Mouse (Mus musculus): Measurements from ENCODE around the gene Gm16503. TPM values are rescaled to one million over a fixed set of nuclear protein-coding genes. Genes with fewer than 3 reads are reported as not detected.
"Not testable (repeated sequence)": the region's sequence is repeated elsewhere in the genome, so short reads cannot be mapped to it uniquely, and the experiment has no call there.

Gene Gm16503
- total RNA-seq (2014; fragmentation: Nextera tagmentation): 0.26 and 2.7 TPM in 2 replicates
- total RNA-seq (2017): 0.13 and 0.36 TPM in 2 replicates

DNA sequence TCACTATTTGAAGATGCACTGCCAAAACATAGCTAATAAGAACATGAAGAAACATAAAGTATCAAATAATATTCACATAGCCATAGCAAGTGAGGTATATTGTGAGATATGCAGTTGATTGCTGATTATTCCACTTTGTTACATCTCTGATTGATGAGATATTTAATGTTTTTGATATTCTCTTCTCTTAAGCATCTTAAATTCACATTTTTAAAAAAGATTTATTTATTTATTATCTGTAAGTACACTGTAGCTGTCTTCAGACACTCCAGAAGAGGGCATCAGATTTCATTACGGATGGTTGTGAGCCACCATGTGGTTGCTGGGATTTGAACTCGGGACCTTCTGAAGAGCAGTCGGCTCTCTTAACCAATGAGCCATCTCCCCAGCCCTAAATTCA, at the start of gene Gm16503:
TSS of gene Gm16503 (plus strand) at position 301 of the 400 bp plus-strand sequence.
- not testable (repeated sequence) for ATAC-seq (replicated peaks; ENCODE audit: poor library complexity, severe bottlenecking)

DNA sequence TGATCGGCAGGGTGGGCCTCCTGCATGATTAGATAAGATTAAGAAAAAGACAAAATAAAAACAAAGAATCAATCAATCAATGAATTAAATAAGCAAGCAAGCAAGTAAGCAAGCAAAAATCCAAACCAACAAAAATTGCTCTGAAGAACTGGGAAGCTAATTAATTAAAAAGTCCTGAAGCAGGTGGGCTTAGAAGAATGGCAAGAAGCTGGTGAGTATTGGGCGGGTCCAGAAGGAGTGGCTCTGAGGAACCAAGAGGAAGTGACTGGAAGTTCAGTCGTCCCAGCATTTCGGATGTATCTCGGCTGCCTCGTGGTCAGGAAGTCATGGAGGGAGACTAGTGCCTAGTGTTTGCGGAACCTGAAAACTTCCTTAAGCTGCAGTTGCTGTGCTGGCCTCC, 47.9 kb upstream of the Gm16503 start, which contains the start of gene Zfp982:
TSS of gene Zfp982 (plus strand) at position 301 of the 400 bp plus-strand sequence.
- ATAC-seq (replicated peaks; ENCODE audit: poor library complexity, severe bottlenecking): not testable (repeated sequence)

DNA sequence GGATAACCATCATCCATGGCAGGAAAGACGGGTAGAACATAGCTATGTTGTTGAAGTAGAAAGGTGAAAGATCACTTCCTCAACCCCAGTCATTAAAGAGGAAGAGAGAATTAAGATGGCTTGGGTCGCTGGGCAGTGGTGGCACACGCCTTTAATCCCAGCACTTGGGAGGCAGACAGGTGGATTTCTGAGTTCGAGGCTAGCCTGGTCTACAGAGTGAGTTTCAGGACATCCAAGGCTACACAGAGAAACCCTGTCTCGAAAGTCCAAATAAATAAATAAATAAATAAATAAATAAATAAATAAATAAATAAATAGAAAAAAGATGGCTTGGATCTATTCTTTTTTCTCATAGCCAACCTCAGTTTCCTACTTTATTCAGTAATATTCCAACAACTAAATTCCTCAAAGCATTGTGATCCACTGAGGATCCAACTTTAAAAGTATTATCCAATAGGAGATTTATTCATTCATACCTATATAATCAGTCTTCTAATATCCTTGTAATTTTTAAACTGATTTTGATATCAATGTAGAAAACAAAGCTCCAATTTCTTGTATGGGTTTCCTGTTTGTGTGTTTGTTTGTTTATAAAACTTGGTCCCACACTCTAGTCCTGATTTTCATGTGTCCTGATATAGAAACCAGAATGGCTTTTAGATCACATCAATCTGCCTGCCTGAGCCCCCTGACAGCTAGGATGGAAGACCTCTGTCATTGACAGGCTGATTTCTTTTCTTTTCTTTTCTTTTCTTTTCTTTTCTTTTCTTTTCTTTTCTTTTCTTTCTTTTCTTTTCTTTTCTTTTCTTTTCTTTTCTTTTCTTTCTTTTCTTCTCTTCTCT, 41.0 kb upstream of the Gm16503 start:
- not testable (repeated sequence) for ATAC-seq (replicated peaks; ENCODE audit: poor library complexity, severe bottlenecking)

DNA sequence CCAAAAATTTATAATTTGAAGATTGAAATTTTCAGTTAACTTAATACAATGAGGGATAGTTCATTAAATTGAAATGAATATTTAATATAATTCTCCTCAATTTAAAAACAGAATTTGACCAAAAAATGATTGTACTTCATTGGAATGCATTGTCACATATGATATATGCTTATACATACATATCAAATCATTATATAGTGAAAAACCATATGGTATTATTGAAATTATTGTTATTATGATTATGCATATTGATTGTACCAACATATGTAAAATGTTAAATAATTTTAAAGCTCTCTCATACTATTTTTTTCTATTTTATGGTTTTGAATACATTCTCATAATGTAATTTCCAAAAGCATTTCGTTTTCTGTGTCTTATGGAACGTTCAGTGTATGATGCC, 30.8 kb upstream of the Gm16503 start:
- ATAC-seq (replicated peaks; ENCODE audit: poor library complexity, severe bottlenecking): no peak

DNA sequence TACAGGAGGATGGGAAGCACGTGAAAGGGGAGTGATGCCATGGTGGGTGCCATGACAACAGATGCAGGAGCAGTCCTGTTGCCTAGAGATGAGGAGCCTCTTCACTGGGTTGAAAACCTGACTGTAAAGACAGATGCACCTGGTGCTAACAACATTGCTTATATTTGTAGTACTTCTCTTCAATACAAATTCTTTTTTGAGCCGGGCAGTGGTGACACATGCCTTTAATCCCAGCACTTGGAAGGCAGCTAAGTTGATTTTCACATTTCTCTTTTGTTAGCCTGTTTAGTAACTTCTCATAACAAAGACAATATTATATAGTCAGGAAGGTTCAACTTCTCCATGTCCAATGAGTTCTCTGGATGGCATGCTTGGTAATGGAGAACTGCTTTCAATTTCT, 21.0 kb upstream of the Gm16503 start:
- 0 out of 2 replicates have a peak, but pooled peaks have one; percentile 18 for ATAC-seq (replicated peaks; ENCODE audit: poor library complexity, severe bottlenecking)

DNA sequence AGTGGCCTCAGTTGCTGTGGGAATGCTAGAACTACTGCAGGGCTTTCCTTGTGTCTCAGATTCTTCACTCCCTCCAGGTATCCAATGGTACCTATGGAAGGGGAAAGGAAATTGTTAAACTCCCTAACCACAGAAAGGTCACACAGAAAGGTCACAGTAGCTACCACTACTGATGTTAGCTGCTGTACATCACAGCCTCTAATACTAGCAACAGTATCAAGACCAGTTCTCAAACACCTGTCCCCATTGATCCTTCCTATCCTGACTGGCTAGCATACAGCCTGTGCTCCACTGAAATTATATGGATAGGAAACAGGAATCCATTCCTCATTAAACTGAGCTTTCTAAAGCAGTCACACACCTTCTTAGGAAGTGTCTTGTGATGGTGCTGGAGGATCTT, 19.9 kb upstream of the Gm16503 start:
- peak; percentile 9; the same call in 1 of the 2 replicates for ATAC-seq (replicated peaks; ENCODE audit: poor library complexity, severe bottlenecking)

DNA sequence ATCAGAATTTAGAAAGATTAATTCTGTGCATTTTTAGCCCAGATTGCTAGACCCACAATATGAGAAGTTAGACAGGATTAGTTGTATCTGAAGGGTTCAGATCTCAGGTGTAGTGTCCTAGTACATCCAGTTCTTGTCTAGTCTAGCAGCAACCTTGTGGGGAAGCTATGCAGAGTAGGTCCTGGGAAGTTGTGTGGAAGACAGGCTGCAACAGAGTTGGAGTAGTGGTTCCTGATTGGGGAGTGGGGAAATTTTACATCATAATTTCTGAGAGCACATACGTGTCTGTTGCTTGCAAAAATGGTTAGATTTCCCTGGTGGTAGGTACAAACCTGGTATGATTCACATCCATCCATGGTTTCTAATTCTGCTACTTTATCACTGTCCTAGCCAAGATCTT, 14.9 kb upstream of the Gm16503 start:
- ATAC-seq (replicated peaks; ENCODE audit: poor library complexity, severe bottlenecking): no peak

DNA sequence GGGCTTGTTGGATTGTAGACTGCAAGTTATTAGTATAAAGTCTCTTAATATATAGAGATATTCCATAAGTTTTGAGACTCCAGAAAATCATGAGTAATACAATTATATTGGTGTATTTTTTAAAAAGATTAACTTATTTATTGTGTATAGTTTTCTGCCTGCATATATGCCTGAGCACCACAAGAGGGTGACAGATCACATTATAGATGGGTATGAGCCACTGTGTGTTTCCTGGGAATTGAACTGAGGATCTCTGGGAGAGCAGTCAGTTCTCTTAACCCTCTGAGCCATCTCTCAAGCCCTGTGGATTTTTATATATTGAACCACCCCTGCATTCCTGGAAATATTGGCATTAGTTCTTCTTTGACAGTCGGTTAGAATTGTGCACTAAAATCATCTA, 9.7 kb upstream of the Gm16503 start:
- no peak for ATAC-seq (replicated peaks; ENCODE audit: poor library complexity, severe bottlenecking)

DNA sequence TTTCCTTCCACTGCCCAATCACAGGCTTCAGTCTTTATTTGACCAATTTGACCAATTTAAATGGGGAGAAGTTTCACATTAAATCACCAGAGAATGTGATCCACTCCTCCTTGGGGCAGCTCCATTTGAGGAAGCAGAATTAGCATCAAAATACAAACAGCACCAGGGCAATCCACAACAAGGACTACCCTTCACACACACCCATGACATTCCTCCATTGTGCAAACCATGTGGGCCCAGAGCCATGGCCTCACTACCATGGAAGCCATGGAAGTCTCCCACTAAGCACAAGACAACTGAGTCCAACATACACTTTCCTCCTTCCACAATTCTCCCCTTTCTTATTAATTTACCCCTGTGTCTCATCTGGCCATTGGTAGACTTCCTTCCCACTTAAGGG, 4.1 kb upstream of the Gm16503 start:
- not testable (repeated sequence) for ATAC-seq (replicated peaks; ENCODE audit: poor library complexity, severe bottlenecking)

DNA sequence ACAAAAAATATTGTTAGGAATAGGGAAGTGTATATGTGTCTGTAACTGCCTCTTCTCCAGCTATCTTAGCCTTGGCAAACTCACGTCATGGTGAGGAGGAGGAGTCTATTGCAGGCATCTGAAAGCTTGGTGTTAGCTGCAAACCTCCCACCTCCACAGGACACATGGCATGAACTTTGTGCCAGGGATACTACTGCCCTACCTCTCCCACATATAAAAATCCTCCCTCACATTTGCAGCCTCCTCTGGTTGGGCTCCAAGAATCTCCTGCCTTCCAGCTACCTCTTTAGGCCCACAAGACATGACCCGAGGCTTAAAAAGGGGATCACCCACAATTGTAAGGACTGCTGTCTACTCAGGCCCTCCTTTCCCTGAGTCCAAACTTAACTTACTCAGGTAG, 2.3 kb upstream of the Gm16503 start:
- ATAC-seq (replicated peaks; ENCODE audit: poor library complexity, severe bottlenecking): 0 out of 2 replicates have a peak, but pooled peaks have one; percentile 27

DNA sequence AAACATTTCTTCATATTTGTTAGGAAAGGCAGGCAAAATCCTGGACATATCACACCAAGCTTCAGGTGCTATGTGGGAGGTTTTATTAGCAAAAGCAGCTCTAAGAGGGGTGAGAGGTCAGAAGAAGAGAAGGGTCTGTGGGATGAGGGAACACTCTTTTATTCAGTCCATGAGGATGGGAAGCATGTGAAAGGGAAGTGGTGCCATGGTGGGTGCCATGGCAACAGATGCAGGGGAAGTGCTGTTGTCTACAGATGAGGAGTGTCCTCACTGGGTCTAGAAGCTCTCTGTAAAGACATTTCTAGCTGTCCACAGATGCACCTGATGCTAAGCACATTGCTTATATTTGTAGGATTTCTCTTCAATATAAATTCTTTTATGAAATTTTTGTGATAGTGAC, 1.1 kb downstream of the Gm16503 start:
- ATAC-seq (replicated peaks; ENCODE audit: poor library complexity, severe bottlenecking): no peak

DNA sequence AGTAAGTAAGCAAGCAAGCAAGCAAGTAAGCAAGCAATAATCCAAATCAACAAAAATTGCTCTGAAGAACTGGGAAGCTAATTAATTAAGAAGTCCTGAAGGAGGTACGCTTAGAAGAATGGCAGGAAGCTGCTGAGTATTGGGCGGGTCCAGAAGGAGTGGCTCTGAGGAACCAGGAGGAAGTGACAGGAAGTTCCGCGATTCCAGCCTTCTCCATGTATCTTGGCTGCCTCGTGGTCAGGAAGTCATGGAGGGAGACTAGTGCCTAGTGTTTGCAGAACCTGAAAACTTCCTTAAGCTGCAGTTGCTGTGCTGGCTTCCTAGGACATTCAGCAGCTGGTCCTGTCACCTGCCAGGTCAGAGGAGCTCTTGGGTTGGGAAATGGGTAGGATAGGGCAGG, 13.1 kb downstream of the Gm16503 start, which contains the start of gene Zfp985:
TSS of gene Zfp985 (plus strand) at position 207 of the 400 bp plus-strand sequence.
- ATAC-seq (replicated peaks; ENCODE audit: poor library complexity, severe bottlenecking): not testable (repeated sequence)

DNA sequence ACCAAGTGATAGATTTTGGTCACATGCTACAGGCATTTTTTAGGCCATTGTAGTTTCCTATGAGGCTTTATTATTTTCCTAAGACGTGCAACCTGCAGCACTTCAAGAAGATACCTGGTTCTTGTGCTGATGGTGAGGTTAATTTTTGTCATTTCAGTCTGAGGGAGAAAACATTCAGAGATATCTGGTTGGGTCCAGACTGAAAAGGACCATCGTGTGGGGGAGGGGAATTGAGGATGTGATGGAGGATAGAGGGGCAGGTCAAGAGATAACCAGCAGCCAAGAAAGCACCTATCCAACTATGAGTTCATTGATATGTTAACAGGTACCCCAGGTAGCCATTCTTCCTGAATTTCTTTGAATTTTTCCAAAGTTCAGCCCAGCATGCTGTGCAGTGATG, 14.3 kb downstream of the Gm16503 start:
- not testable (repeated sequence) for ATAC-seq (replicated peaks; ENCODE audit: poor library complexity, severe bottlenecking)

DNA sequence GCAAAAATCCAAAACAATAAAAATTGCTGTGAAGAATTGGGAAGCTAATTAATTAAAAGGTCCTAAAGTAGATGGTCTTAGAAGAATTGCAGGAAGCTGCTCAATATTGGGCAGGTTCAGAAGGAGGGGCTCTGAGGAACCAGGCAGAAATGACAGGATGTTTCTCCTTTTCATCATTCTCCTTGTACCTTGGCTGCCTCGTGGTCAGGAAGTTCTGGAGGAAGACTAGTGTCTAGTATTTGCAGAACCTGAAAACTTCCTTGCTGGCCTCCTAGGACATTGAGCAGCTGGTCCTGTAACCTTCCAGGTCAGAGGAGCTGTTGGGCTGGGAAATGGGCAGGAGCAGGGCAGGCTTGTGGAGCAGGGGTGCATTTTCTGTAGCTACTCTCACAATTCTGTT, 16.9 kb downstream of the Gm16503 start:
- not testable (repeated sequence) for ATAC-seq (replicated peaks; ENCODE audit: poor library complexity, severe bottlenecking)

DNA sequence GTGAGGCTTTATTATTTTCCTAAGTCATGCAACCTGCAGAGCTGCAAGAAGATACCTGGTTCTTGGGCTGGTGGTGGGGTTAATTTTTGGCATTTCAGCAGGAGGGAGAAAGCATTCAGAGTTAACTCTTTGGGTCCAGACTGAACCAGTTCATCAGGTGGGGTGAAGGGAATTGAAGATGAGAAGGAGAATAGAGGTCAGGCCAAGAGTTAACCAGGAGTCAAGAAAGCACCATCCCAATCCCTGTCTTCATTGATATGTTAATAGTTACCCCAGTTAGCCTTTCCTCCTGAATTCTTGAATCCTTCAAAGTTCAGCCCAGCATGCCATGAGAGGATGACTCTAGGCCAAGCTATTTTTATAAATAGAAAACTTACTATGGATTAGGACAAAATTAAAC, 18.0 kb downstream of the Gm16503 start:
- ATAC-seq (replicated peaks; ENCODE audit: poor library complexity, severe bottlenecking): not testable (repeated sequence)

DNA sequence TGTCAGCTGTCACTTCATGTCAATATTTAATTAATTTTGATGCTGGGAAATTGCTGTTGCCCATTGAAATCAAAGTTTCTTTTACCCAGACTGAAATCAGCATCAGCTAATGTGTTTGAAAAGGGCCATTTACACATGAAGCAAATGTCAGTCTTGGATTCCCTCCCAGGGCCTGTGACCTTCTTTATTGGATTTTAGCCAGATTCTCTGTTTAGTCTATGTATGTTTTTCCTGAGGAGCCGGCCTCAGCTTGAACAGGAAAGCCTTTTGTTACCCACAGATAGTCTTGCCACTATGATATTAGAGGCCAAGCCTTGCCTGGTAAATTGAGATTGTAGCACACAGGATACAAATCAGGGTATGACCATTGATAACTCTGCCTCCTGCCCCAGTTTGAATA, 19.1 kb downstream of the Gm16503 start:
- not testable (repeated sequence) for ATAC-seq (replicated peaks; ENCODE audit: poor library complexity, severe bottlenecking)

DNA sequence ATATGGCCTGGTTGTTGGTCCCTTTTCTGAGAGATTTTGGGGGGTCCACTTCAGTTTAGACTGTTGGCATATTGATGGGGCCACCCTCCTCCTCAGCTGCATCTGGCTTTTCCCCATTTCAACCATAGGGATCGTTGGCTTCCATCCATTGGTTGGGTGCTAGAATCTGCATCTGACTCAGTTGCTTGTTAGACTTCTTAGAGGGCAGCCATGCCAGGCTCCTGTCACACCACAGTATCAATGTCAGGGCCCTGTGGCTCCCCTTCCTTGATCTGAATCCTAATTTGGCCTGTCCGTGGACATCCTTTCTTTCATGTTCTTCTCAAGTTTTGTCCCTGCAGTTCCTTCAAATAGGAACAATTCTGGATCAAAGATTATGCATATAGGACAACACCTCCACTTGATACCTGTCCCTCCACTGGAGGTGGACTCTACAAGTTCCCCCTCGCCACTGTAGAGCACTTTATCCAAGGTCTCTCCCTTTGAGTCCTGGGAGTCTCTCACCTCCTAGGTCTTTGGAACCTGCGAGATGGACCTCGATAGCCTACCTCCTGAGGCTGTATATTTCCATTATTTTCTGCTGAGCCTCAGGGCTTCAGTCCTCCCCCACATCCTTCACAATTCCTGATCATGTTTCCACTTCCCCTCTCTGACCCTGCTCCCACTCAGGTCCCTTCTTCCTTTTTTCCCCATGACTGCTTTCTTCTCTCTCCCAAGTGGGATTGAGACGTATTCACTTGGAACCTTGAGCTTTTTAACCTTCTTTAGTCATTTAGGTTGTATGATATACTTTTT, 25.6 kb downstream of the Gm16503 start:
- ATAC-seq (replicated peaks; ENCODE audit: poor library complexity, severe bottlenecking): no peak

DNA sequence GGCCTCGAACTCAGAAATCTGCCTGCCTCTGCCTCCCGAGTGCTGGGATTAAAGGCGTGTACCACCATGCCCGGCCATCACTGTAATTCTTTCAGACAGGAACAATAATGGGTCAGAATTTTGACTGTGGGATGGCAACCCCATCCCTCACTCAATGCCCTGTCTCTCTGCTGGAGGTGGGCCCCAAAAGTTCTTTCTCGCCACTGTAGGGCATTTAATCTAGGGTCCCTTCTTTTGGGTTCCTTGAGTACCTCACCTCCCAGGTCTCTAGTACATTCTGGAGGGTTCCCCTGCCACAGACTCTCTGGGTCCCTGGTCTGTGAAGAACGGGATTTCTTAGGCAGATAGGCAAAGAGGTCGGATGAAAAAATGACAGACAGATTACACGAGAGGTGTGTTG, 31.1 kb downstream of the Gm16503 start:
- ATAC-seq (replicated peaks; ENCODE audit: poor library complexity, severe bottlenecking): not testable (repeated sequence)

DNA sequence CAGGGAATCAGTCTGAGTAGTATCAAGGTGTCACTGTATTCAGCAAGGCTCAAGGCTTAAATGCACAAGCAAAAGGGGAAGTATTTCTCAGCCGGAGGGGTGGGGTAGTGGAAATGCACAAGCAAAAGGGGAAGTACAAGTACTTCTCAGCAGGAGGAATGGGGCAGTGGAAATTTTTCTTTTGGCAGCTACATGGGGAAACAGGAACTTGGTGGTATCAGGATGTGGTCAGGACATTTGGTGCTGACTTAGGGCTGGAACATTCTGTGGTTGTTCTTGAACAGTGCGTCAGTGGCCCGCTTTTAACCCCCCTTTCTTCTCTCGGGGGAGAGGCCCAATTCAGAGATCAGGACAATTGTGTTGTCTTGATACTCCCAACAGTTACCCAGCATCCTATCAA, 39.4 kb downstream of the Gm16503 start:
- peak; percentile 67 for ATAC-seq (replicated peaks; ENCODE audit: poor library complexity, severe bottlenecking)

DNA sequence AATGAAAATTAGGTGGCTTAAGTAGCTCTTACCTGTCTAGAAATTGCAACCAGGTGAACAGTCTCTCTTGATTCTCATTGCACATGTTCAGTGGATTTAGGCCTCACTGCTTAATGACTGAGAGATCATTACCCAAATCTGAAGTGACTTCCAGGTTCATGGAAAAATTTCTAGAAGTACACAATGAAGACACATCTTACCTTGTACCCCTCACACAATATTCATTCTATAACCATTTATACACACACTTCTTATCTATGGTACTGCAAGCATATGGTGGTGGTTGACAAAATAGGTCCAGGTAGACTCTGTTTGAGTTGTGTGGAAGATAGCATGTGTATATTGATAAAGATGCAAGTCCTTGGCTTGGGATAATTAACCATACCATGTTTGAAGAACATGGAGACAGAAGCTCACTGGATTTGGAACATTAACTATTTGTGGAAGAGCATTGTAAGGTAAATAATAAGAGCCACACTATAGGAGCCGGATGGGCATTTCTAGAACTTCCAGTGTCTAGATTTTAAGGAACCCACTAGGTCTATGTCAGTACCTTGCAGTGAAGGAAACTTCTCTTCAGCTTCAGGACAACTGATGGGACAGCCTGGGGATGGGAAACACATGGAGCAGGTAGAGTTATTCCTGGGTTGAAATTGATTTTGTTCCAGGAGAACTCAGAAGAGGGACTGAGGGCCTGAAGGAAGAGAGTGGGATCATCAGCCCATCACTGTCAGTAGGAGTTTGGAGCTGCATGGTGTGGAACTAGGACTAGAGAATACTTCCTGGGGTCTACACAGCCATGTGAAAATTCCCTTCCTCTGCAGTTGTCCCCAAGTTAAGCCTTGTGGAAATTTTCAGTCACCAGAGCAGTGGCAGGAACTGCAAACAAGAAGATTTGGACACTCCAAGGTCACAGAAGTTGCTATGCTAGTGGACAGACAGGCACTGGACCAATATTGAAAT, 46.8 kb downstream of the Gm16503 start:
- ATAC-seq (replicated peaks; ENCODE audit: poor library complexity, severe bottlenecking): no peak

Data from granulocyte monocyte progenitor cell, adult 5-6 weeks (primary cell).